Mouse (Mus musculus) thymus, postnatal 4 days (tissue): ENCODE results near the gene Slc9a9.

ENCODE experiments used
- DNase-seq: peaks from one replicate; pipeline ENCODE4 v3.0.0; 2021

Slc9a9 gene

GRCm38 (mm10) chr9:94840398-94840797, 170.7 kb downstream of the Slc9a9 start:
- DNase-seq: no peak

GRCm38 (mm10) chr9:94840972-94841371, 171.3 kb downstream of the Slc9a9 start:
- no peak for DNase-seq

GRCm38 (mm10) chr9:94844176-94844575, 174.5 kb downstream of the Slc9a9 start:
- no peak for DNase-seq

- DNase-seq: no peak
These were observed 177.9 kb downstream of the Slc9a9 start for GRCm38 (mm10) chr9:94847624-94848023.

- no peak for DNase-seq
These were observed 181.8 kb downstream of the Slc9a9 start for GRCm38 (mm10) chr9:94851550-94851949.

- no peak for DNase-seq
These were observed 186.4 kb downstream of the Slc9a9 start for GRCm38 (mm10) chr9:94856093-94856492.

- no peak for DNase-seq
These were observed 198.8 kb downstream of the Slc9a9 start for GRCm38 (mm10) chr9:94868557-94868956.

GRCm38 (mm10) chr9:94869023-94869799, 199.5 kb downstream of the Slc9a9 start:
- no peak for DNase-seq

GRCm38 (mm10) chr9:94882517-94882916, 212.8 kb downstream of the Slc9a9 start:
- no peak for DNase-seq

GRCm38 (mm10) chr9:94883435-94883834, 213.7 kb downstream of the Slc9a9 start:
- no peak for DNase-seq

- DNase-seq: no peak
These were observed 215.4 kb downstream of the Slc9a9 start for GRCm38 (mm10) chr9:94885151-94885550.

- DNase-seq: no peak
These were observed 219.9 kb downstream of the Slc9a9 start for GRCm38 (mm10) chr9:94889647-94890046.

- no peak for DNase-seq
These were observed 226.2 kb downstream of the Slc9a9 start for GRCm38 (mm10) chr9:94895882-94896281.

GRCm38 (mm10) chr9:94904180-94904579, 234.5 kb downstream of the Slc9a9 start:
- DNase-seq: no peak

GRCm38 (mm10) chr9:94907020-94907610, 237.4 kb downstream of the Slc9a9 start:
- DNase-seq: no peak

- no peak for DNase-seq
These were observed 242.4 kb downstream of the Slc9a9 start for GRCm38 (mm10) chr9:94912071-94912470.

- peak; percentile 18 for DNase-seq
These were observed 252.4 kb downstream of the Slc9a9 start for GRCm38 (mm10) chr9:94922062-94922461.

GRCm38 (mm10) chr9:94925845-94926244, 256.1 kb downstream of the Slc9a9 start:
- no peak for DNase-seq

GRCm38 (mm10) chr9:94927101-94927500, 257.4 kb downstream of the Slc9a9 start:
- peak; percentile 85 for DNase-seq

GRCm38 (mm10) chr9:94945569-94946135, 275.9 kb downstream of the Slc9a9 start:
- peak; percentile 31 for DNase-seq

- no peak for DNase-seq
These were observed 277.5 kb downstream of the Slc9a9 start for GRCm38 (mm10) chr9:94947246-94947645.

GRCm38 (mm10) chr9:94950676-94951075, 281.0 kb downstream of the Slc9a9 start:
- no peak for DNase-seq

- peak; percentile 56 for DNase-seq
These were observed 285.9 kb downstream of the Slc9a9 start for GRCm38 (mm10) chr9:94955645-94956044.

- DNase-seq: no peak
These were observed 288.7 kb downstream of the Slc9a9 start for GRCm38 (mm10) chr9:94958382-94958781.
